Mouse (Mus musculus): ENCODE results near the gene Mybbp1a. TPM values are rescaled to one million over a fixed set of nuclear protein-coding genes. Genes with fewer than 3 reads are reported as not detected.
A peak's percentile ranks its signal among the peaks of the same experiment; 100 is the strongest.

Mybbp1a gene
- polyA plus RNA-seq, 1 experiment = 48.1 TPM

DNA sequence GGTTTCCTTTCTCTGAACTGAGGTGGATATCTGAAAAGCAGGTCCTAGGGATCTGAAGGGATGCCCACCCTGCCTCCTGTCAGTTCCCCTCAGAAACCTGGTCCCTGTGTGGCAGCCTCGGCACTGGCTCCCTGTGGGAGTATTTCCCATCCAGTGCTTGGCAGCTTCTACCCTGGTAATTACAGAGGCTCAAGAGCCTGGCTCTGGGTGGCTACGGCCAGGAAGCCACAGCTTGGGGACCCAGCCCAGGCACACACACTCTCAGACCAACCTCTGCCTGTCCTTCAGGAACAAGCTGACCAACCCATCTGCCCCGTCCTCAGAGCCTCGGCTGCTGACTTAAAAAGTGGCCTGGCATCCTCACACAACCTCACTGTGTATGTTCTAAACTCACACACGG lies 40.2 kb downstream of the Mybbp1a start:
- H3K27ac ChIP-seq (ENCODE audit: insufficient read depth, low read length) = no peak overlapping the region
- no peak overlapping the region for H3K4me3 ChIP-seq (ENCODE audit: insufficient read depth, low read length)
- H3K4me1 ChIP-seq (ENCODE audit: control insufficient read depth, insufficient read depth, low read length) = peaks cover 2% of the 10 kb centered on the region
- TF ChIP-seq CTCF (IDR thresholded peaks at IDR 0.05; ENCODE audit: extremely low read depth, insufficient read depth, low read length) (no peak), POLR2A (IDR thresholded peaks at IDR 0.05; ENCODE audit: extremely low read depth, insufficient read depth, low read length) (no peak)

DNA sequence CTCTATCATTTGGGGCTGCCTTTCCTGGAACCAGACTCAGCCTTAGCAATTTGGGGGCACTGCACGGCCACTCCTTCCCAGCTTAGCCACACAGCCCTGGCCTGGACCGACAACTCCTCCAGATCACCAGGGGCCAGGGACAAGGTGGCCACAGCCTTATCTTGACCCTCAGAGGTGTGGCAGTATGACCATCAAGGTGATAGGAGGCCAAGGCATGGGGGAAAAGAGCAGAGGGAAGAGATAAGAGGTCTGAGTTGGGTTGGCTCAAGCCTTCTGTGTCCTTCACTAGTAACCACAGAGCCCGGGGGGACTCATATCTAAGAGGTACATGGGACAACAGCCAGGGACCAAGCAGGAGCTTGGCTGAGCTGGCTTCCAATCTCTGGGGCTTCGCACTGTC lies 40.8 kb downstream of the Mybbp1a start:
- Histone ChIP-seq H3K27ac (ENCODE audit: insufficient read depth, low read length) (no peak overlapping the region), H3K4me3 (ENCODE audit: insufficient read depth, low read length) (no peak overlapping the region)

GRCm38 (mm10) chr11:72484549-72484948 lies 43.4 kb downstream of the Mybbp1a start:
- Histone ChIP-seq H3K27ac (ENCODE audit: insufficient read depth, low read length) (no peak overlapping the region), H3K4me3 (ENCODE audit: insufficient read depth, low read length) (no peak overlapping the region), H3K4me1 (ENCODE audit: control insufficient read depth, insufficient read depth, low read length) (peaks cover 4% of the 10 kb centered on the region)
- TF ChIP-seq CTCF (IDR thresholded peaks at IDR 0.05; ENCODE audit: extremely low read depth, insufficient read depth, low read length) = no peak
- no peak for TF ChIP-seq POLR2A (IDR thresholded peaks at IDR 0.05; ENCODE audit: extremely low read depth, insufficient read depth, low read length)

More for the DNA sequence above, 40.8 kb downstream of the Mybbp1a start:
- H3K4me1 ChIP-seq (ENCODE audit: control insufficient read depth, insufficient read depth, low read length) = peaks cover 2% of the 10 kb centered on the region
- TF ChIP-seq CTCF (IDR thresholded peaks at IDR 0.05; ENCODE audit: extremely low read depth, insufficient read depth, low read length) (no peak), POLR2A (IDR thresholded peaks at IDR 0.05; ENCODE audit: extremely low read depth, insufficient read depth, low read length) (no peak)

DNA sequence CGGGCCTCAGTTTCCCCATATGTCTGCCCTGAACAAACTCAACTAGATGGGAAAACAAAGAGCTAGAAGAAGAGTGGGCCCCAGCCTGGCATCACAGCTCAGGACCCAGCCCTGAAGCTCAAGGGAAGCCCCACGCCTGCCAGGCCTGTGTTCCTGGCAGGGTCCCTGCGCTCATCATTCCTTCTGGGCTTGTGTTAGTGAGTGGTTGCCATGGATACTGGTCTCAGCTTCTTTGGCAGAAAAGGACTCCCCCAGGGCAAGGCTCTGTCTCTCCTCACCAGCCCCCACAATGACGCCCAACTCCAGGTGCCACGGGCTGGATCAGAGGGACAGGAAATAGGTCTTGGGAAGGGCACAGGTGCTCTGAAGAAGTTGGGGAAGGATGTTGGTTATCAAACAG lies 44.0 kb downstream of the Mybbp1a start:
- TF ChIP-seq CTCF (IDR thresholded peaks at IDR 0.05; ENCODE audit: extremely low read depth, insufficient read depth, low read length) (no peak), POLR2A (IDR thresholded peaks at IDR 0.05; ENCODE audit: extremely low read depth, insufficient read depth, low read length) (no peak)
- Histone ChIP-seq H3K27ac (ENCODE audit: insufficient read depth, low read length) (no peak overlapping the region), H3K4me3 (ENCODE audit: insufficient read depth, low read length) (no peak overlapping the region), H3K4me1 (ENCODE audit: control insufficient read depth, insufficient read depth, low read length) (peaks cover 4% of the 10 kb centered on the region)

DNA sequence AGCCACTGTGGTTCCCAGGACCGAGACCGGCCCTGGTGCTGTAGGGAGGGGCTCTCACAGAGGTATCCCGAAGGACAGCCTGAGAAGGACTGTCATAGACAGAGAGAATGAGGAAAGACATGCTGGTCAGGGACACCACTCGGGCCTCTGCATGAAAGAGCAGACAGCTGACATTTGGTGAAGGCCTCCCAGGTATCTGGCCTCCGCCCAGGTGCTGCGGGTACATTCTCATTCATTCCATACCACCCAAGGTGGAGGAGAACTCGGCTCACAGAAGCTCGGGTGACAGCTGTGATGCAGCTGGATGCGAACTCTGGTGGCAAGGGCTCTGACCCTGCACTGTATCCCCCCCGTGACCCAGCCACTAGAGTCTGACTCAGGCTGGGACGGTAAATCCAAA lies 44.8 kb downstream of the Mybbp1a start:
- no peak overlapping the region for H3K4me3 ChIP-seq (ENCODE audit: insufficient read depth, low read length)
- H3K27ac ChIP-seq (ENCODE audit: insufficient read depth, low read length) = no peak overlapping the region
- peaks cover 4% of the 10 kb centered on the region for H3K4me1 ChIP-seq (ENCODE audit: control insufficient read depth, insufficient read depth, low read length)
- TF ChIP-seq POLR2A (IDR thresholded peaks at IDR 0.05; ENCODE audit: extremely low read depth, insufficient read depth, low read length) (no peak), CTCF (IDR thresholded peaks at IDR 0.05; ENCODE audit: extremely low read depth, insufficient read depth, low read length) (no peak)

GRCm38 (mm10) chr11:72487171-72487570 lies 46.0 kb downstream of the Mybbp1a start:
- Histone ChIP-seq H3K27ac (ENCODE audit: insufficient read depth, low read length) (no peak overlapping the region), H3K4me3 (ENCODE audit: insufficient read depth, low read length) (peak overlapping the region; percentile 81; the same call in 1 of the 2 replicates), H3K4me1 (ENCODE audit: control insufficient read depth, insufficient read depth, low read length) (peaks cover 4% of the 10 kb centered on the region)
- no peak for TF ChIP-seq POLR2A (IDR thresholded peaks at IDR 0.05; ENCODE audit: extremely low read depth, insufficient read depth, low read length)
- no peak for TF ChIP-seq CTCF (IDR thresholded peaks at IDR 0.05; ENCODE audit: extremely low read depth, insufficient read depth, low read length)

DNA sequence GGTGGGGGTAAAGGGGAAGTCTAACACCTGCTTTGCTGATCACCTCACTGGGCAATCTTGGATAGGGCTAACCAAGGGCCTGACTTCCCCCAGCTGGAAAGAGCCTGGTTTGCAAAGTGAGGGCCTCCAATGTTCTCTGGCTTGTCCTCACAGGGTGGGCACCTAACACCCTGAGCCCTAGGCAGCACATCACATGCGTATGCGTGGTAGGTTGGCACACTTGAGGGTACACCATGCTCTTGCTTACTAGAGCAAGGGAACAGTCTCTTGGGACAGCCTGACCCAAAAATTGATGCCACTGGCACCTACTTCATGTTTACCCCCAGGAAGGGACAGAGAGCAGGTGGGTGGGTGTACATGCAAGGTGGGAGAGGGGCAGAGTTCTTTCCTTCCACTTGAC lies 46.6 kb downstream of the Mybbp1a start:
- H3K4me3 ChIP-seq (ENCODE audit: insufficient read depth, low read length) = peak overlapping the region; percentile 81
- TF ChIP-seq CTCF (IDR thresholded peaks at IDR 0.05; ENCODE audit: extremely low read depth, insufficient read depth, low read length) = no peak
- no peak for TF ChIP-seq POLR2A (IDR thresholded peaks at IDR 0.05; ENCODE audit: extremely low read depth, insufficient read depth, low read length)
- H3K27ac ChIP-seq (ENCODE audit: insufficient read depth, low read length) = no peak overlapping the region
- peaks cover 4% of the 10 kb centered on the region for H3K4me1 ChIP-seq (ENCODE audit: control insufficient read depth, insufficient read depth, low read length)

DNA sequence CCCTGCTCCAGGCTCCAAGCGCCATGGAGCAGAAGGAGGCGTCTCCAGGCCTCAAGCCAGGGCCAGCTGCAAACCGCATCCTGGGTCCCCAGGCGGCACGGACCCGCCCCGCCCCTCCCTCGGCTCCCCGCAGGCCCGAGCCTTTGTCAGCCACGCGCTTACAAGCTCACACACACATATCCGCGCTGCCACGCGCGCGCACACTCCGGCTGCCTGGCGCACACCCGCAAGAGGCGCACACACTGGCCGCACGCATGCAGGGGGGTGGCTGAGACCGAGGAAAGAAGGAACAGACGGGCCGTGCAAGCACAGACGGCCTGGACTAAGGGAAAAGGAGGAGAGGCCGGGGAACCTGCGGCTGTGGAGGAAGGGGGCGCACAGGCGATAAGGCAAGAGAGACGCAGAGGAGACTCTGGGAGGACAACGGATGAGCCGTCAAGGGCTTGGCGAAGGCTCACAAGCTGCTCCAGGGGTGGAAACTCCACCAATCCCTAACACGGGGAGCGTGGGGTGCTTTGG lies 47.7 kb downstream of the Mybbp1a start:
- H3K27ac ChIP-seq (ENCODE audit: insufficient read depth, low read length) = peak overlapping the region; percentile 89
- peak overlapping the region; percentile 81 for H3K4me3 ChIP-seq (ENCODE audit: insufficient read depth, low read length)
- TF ChIP-seq POLR2A (IDR thresholded peaks at IDR 0.05; ENCODE audit: extremely low read depth, insufficient read depth, low read length) (peak; percentile 59), CTCF (IDR thresholded peaks at IDR 0.05; ENCODE audit: extremely low read depth, insufficient read depth, low read length) (no peak)
- peaks cover 6% of the 10 kb centered on the region for H3K4me1 ChIP-seq (ENCODE audit: control insufficient read depth, insufficient read depth, low read length)

- Histone ChIP-seq H3K4me1 (ENCODE audit: control insufficient read depth, insufficient read depth, low read length) (peaks cover 6% of the 10 kb centered on the region), H3K27ac (ENCODE audit: insufficient read depth, low read length) (peak overlapping the region; percentile 89), H3K4me3 (ENCODE audit: insufficient read depth, low read length) (peak overlapping the region; percentile 81)
- TF ChIP-seq CTCF (IDR thresholded peaks at IDR 0.05; ENCODE audit: extremely low read depth, insufficient read depth, low read length) (no peak), POLR2A (IDR thresholded peaks at IDR 0.05; ENCODE audit: extremely low read depth, insufficient read depth, low read length) (no peak)
Measured at GRCm38 (mm10) chr11:72489397-72489796, 48.2 kb downstream of the Mybbp1a start.

DNA sequence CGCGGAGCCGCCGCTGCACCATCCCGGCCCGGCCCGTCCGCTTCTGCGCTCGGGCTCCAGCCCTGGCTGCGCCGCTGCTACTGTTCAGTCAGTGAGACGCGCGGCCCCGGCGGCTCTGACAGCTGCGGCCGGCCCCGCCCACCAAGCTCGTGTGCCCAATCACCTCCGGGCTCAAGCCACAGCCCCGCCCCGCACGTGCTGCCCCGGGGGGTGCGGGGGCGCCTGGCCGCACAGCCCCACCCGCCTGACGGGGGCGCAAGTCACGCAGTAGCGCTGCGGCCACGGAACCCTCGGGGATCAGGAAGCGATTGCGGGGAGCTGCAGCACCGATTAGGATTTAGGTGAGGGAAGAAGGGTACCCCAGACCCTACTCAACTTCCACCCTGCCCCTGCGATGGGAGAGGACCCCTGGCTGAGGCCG lies 48.7 kb downstream of the Mybbp1a start, which contains the start of gene Spns2:
TSS of gene Spns2 (minus strand) at position 24 of the 421 bp plus-strand sequence.
- H3K4me3 ChIP-seq (ENCODE audit: insufficient read depth, low read length) = peak within 1 kb of the TSS; percentile 81
- TF ChIP-seq CTCF (IDR thresholded peaks at IDR 0.05; ENCODE audit: extremely low read depth, insufficient read depth, low read length) (no peak), POLR2A (IDR thresholded peaks at IDR 0.05; ENCODE audit: extremely low read depth, insufficient read depth, low read length) (peak; percentile 79)
- peaks cover 6% of the 10 kb centered on the region for H3K4me1 ChIP-seq (ENCODE audit: control insufficient read depth, insufficient read depth, low read length)
- peak within 1 kb of the TSS; percentile 89 for H3K27ac ChIP-seq (ENCODE audit: insufficient read depth, low read length)
